In genomic region chr4:136997723-136998345, GRCm38 (mm10) we compare ENCODE assay signal across 21 mouse cellular contexts. TPM values are rescaled to one million over a fixed set of nuclear protein-coding genes. Genes with fewer than 3 reads are reported as not detected.
DNase-seq lines count a peak whose midpoint lies in the region; ATAC-seq and TF ChIP-seq lines count a peak whose summit lies in the region.
"Had no signal": no experiment of that assay in that cellular context is flagged by ENCODE, and none has a peak within 500 bp of the region (broad histone marks: within the 10 kb centered on the region; RNA-seq: fewer than 3 reads in every experiment).

No protein-coding gene starts in this region.

- ATAC-seq in intestine, embryonic 15.5 days = no peak
- ATAC-seq in kidney, embryonic 16.5 days (ENCODE audit: low FRiP score, low TSS enrichment) = no peak
- ATAC-seq: forebrain, embryonic 16.5 days; midbrain, embryonic 16.5 days had no signal

- WGBS in intestine, embryonic 15.5 days = 93% methylated on average over 12 of the region's 12 CpGs
- 83% methylated on average over 12 of the region's 12 CpGs for WGBS in kidney, embryonic 16.5 days

- no peak overlapping the region for H3K4me2 ChIP-seq in intestine, embryonic 15.5 days (replicated peaks)
- H3K4me2 ChIP-seq in kidney, embryonic 16.5 days (replicated peaks; ENCODE audit: low read depth, low read length) = no peak overlapping the region
- H3K4me2 ChIP-seq: embryonic facial prominence, embryonic 15.5 days; heart, embryonic 12.5 days; liver, embryonic 11.5 days had no signal

- no peaks in the 10 kb centered on the region for H3K4me1 ChIP-seq in intestine, embryonic 15.5 days (replicated peaks)
- no peaks in the 10 kb centered on the region for H3K4me1 ChIP-seq in kidney, embryonic 16.5 days (ENCODE audit: insufficient read depth, low read length)
- H3K4me1 ChIP-seq: embryonic facial prominence, embryonic 15.5 days; heart, embryonic 12.5 days had no signal

- no peak overlapping the region for H3K27ac ChIP-seq in left cerebral cortex, adult 2 months
- H3K27ac ChIP-seq in intestine, embryonic 15.5 days = no peak overlapping the region
- no peak overlapping the region for H3K27ac ChIP-seq in kidney, embryonic 16.5 days (ENCODE audit: low read length)
- H3K27ac ChIP-seq: embryonic facial prominence, embryonic 15.5 days had no signal

- H3K9me3 ChIP-seq in intestine, embryonic 15.5 days = no peaks in the 10 kb centered on the region
- H3K9me3 ChIP-seq in kidney, embryonic 16.5 days (ENCODE audit: low read length) = no peaks in the 10 kb centered on the region
- H3K9me3 ChIP-seq: embryonic facial prominence, embryonic 15.5 days; heart, embryonic 12.5 days had no signal

- intact Hi-C loops in left cerebral cortex, postnatal 4 days (cut with DNase I) = no loop called here
- intact Hi-C loops in left cerebral cortex, adult 2 months (cut with DNase I) = no loop called here

- H3K36me3 ChIP-seq in intestine, embryonic 15.5 days = peaks cover 13% of the 10 kb centered on the region; the same call in 1 of the 2 replicates
- H3K36me3 ChIP-seq in kidney, embryonic 16.5 days (ENCODE audit: insufficient read depth, low read length) = peaks cover 29% of the 10 kb centered on the region

- peak; percentile 68 for DNase-seq in left cerebral cortex, postnatal 4 days
- DNase-seq in left cerebral cortex, adult 2 months (ENCODE audit: extremely low spot score in 1 of 2, low spot score in 2 of 2) = no peak
- peak; percentile 8 for DNase-seq in 416B (ENCODE audit: low read depth)
- DNase-seq in cerebellum, adult 11-12 months = peak; percentile 88
- DNase-seq in cerebellum, postnatal 14 days = peak; percentile 72 to 84
- DNase-seq: adrenal gland, adult 8-10 months; heart, postnatal 14 days; kidney, adult 18-20 months; kidney, postnatal 10 days; lung, adult 18-20 months; lung, postnatal 14 days; thymus, adult 2 months had no signal

- no peak for TF ChIP-seq CTCF in left cerebral cortex, adult 2 months (IDR thresholded peaks at IDR 0.05)

- H3K9ac ChIP-seq in intestine, embryonic 15.5 days = no peak overlapping the region
- H3K9ac ChIP-seq in kidney, embryonic 16.5 days (replicated peaks; ENCODE audit: low read length) = no peak overlapping the region
- H3K9ac ChIP-seq: embryonic facial prominence, embryonic 15.5 days; heart, embryonic 12.5 days had no signal

- H3K4me3 ChIP-seq in left cerebral cortex, adult 2 months = no peak overlapping the region
- no peak overlapping the region for H3K4me3 ChIP-seq in intestine, embryonic 15.5 days (replicated peaks)
- no peak overlapping the region for H3K4me3 ChIP-seq in kidney, embryonic 16.5 days (ENCODE audit: low read length)
- H3K4me3 ChIP-seq: embryonic facial prominence, embryonic 15.5 days; heart, embryonic 12.5 days had no signal

- H3K27me3 ChIP-seq in intestine, embryonic 15.5 days (replicated peaks) = no peaks in the 10 kb centered on the region
- H3K27me3 ChIP-seq in kidney, embryonic 16.5 days (ENCODE audit: insufficient read depth, low read length) = no peaks in the 10 kb centered on the region
- H3K27me3 ChIP-seq: embryonic facial prominence, embryonic 15.5 days; heart, embryonic 12.5 days had no signal

RNA-seq across cellular contexts. Expression of gene Epha8, which starts 41.2 kb away (rescaled TPM):
- total RNA-seq in left cerebral cortex, postnatal 4 days (2021) = 10 to 100 TPM; 21.6 to 23.0 TPM
- 1 to 10 TPM; 3.5 to 4.6 TPM for total RNA-seq in left cerebral cortex, adult 2 months (2021)
- 0.80 and 0.84 TPM in 2 replicates for polyA plus RNA-seq in intestine, embryonic 15.5 days (2015; fragmentation: Nextera tagmentation; extraction: Ambion mirVana)
- polyA plus RNA-seq in kidney, embryonic 16.5 days (2015; fragmentation: Nextera tagmentation; extraction: Ambion mirVana) = 0.06 and 0.50 TPM in 2 replicates
- total RNA-seq: heart, postnatal 14 days; megakaryocyte-erythroid progenitor cell, adult 5-6 weeks; neutrophil, adult 5-6 weeks had no signal

RNA-seq across cellular contexts. Expression of gene Zbtb40, which starts 50.8 kb away (rescaled TPM):
- 10 to 100 TPM in 1 of 2 experiments, 1 to 10 TPM in 1; 8.8 to 12.7 TPM for total RNA-seq in left cerebral cortex, postnatal 4 days (2021)
- 10 to 100 TPM; 13.7 to 15.7 TPM for total RNA-seq in left cerebral cortex, adult 2 months (2021)
- 2.9 and 3.9 TPM in 2 replicates for polyA plus RNA-seq in intestine, embryonic 15.5 days (2015; fragmentation: Nextera tagmentation; extraction: Ambion mirVana)
- polyA plus RNA-seq in kidney, embryonic 16.5 days (2015; fragmentation: Nextera tagmentation; extraction: Ambion mirVana) = 4.9 and 5.6 TPM in 2 replicates

Comparison
In these comparisons a context has a peak if more than half of its experiments do, and no peak if none do; other contexts are left out.
1. DNase-seq: peak in left cerebral cortex, postnatal 4 days (single experiment), 416B (single experiment), cerebellum, adult 11-12 months (single experiment) and cerebellum, postnatal 14 days (2 of 2); none in left cerebral cortex, adult 2 months (0 of 2).
2. RNA of gene Epha8, which starts 41.2 kb away (total RNA-seq): 21.6 to 23.0 TPM in left cerebral cortex, postnatal 4 days; 3.5 to 4.6 TPM in left cerebral cortex, adult 2 months; every median in the first group is over 4 times any median in the second.